Mouse (Mus musculus) intestine, postnatal 0 days (tissue): ENCODE data around the gene Sh2d1b2. TPM values are rescaled to one million over a fixed set of nuclear protein-coding genes. Genes with fewer than 3 reads are reported as not detected.

ENCODE experiments used
- ATAC-seq: fragments of 200-750 bp; cut with Nextera tagmentation; 2 replicates; pipeline ENCODE4 v1.8.0; 2017; ENCODE audit warnings: mild to moderate bottlenecking, moderate TSS enrichment, moderate library complexity
- H3K27ac ChIP-seq: fragments of 300-500 bp; sonication (generic); 2 replicates; pipeline ENCODE4 v1.5.1; 2014; ENCODE audit warnings: mild to moderate bottlenecking, low read depth, low read length, moderate library complexity
- H3K27me3 ChIP-seq: fragments of 300-500 bp; sonication (generic); replicated peaks from 2 replicates; pipeline ENCODE4 v1.6.1; 2014; ENCODE audit warnings: low read length, mixed read lengths; ENCODE audit not compliant: control insufficient read depth, insufficient read depth
- H3K36me3 ChIP-seq: fragments of 300-500 bp; sonication (generic); 2 replicates; pipeline ENCODE4 v1.6.1; 2014; ENCODE audit warnings: mild to moderate bottlenecking, moderate library complexity; ENCODE audit not compliant: control insufficient read depth, insufficient read depth
- H3K4me1 ChIP-seq: fragments of 300-500 bp; sonication (generic); replicated peaks from 2 replicates; pipeline ENCODE4 v1.6.1; 2014; ENCODE audit warnings: antibody characterized with exemption, low read length, mixed read lengths; ENCODE audit not compliant: control insufficient read depth, insufficient read depth
- H3K4me2 ChIP-seq: fragments of 300-500 bp; sonication (generic); replicated peaks from 2 replicates; pipeline ENCODE4 v1.6.1; 2014; ENCODE audit warnings: low read depth, mild to moderate bottlenecking, moderate library complexity
- H3K4me3 ChIP-seq: fragments of 300-500 bp; sonication (generic); 2 replicates; pipeline ENCODE4 v1.5.1; 2014; ENCODE audit warnings: low read depth, low read length
- H3K9ac ChIP-seq: fragments of 300-500 bp; sonication (generic); 2 replicates; pipeline ENCODE4 v1.6.1; 2014; ENCODE audit warnings: mild to moderate bottlenecking, low read depth, low read length
- H3K9me3 ChIP-seq: fragments of 300-500 bp; sonication (generic); 2 replicates; pipeline ENCODE4 v1.6.1; 2016; ENCODE audit warnings: mixed run types; ENCODE audit not compliant: control insufficient read depth
- CTCF ChIP-seq: sonication (generic); IDR thresholded peaks from 2 replicates; pipeline ENCODE4 v1.5.1; 2016; ENCODE audit warnings: low read depth, mild to moderate bottlenecking, control low read depth, antibody characterized with exemption, moderate library complexity
- WGBS: fragments of 180-500 bp; shearing (Covaris S2); extraction: QIAGEN DNeasy Blood & Tissue Kit; methylation state at CpG from one replicate; pipeline ENCODE4 v1.1.7; 2014; 5-methylcytosine and 5-hydroxymethylcytosine counted together
- polyA plus RNA-seq: library from polyadenylated mRNA; unstranded; fragments of >200 nt; fragmentation: Nextera tagmentation; extraction: Ambion mirVana; gene quantifications from 2 replicates; pipeline ENCODE4 v1.2.1, GENCODE M21; 2015

Gene Sh2d1b2
- polyA plus RNA-seq, 1 experiment from 2014 or later: not detected

- Histone ChIP-seq H3K4me2 (no peak overlapping the region), H3K27ac (no peak overlapping the region), H3K4me3 (no peak overlapping the region), H3K36me3 (peaks cover 72% of the 10 kb centered on the region), H3K9ac (no peak overlapping the region), H3K9me3 (no peaks in the 10 kb centered on the region), H3K4me1 (no peaks in the 10 kb centered on the region), H3K27me3 (no peaks in the 10 kb centered on the region)
- 78% methylated on average over 3 of the region's 3 CpGs for WGBS
- ATAC-seq: no peak
- TF ChIP-seq CTCF: peak; percentile 68
These were observed 32.2 kb upstream of the Sh2d1b2 start for GRCm38 (mm10) chr1:170200379-170200778.

- no peak for TF ChIP-seq CTCF
- no peak overlapping the region for H3K27ac ChIP-seq
- H3K27me3 ChIP-seq: no peaks in the 10 kb centered on the region
- no peaks in the 10 kb centered on the region for H3K4me1 ChIP-seq
- WGBS: 88% methylated on average over 6 of the region's 6 CpGs
- no peak overlapping the region for H3K9ac ChIP-seq
- peaks cover 69% of the 10 kb centered on the region for H3K36me3 ChIP-seq
- no peak overlapping the region for H3K4me2 ChIP-seq
- no peak for ATAC-seq
- H3K4me3 ChIP-seq: no peak overlapping the region
- H3K9me3 ChIP-seq: no peaks in the 10 kb centered on the region
These were observed 26.2 kb upstream of the Sh2d1b2 start for GRCm38 (mm10) chr1:170206395-170206794.

- Histone ChIP-seq H3K27me3 (no peaks in the 10 kb centered on the region), H3K27ac (no peak overlapping the region), H3K4me3 (no peak overlapping the region), H3K4me2 (no peak overlapping the region), H3K9me3 (no peaks in the 10 kb centered on the region), H3K9ac (no peak overlapping the region), H3K36me3 (peaks cover 24% of the 10 kb centered on the region), H3K4me1 (no peaks in the 10 kb centered on the region)
- TF ChIP-seq CTCF: no peak
- WGBS: 81% methylated on average over 10 of the region's 10 CpGs
- no peak for ATAC-seq
These were observed 19.2 kb upstream of the Sh2d1b2 start for GRCm38 (mm10) chr1:170213181-170213879.

GRCm38 (mm10) chr1:170214383-170214756 lies 18.2 kb upstream of the Sh2d1b2 start:
- no peak overlapping the region for H3K27ac ChIP-seq
- H3K4me2 ChIP-seq: peak overlapping the region; percentile 79
- H3K27me3 ChIP-seq: no peaks in the 10 kb centered on the region
- H3K9ac ChIP-seq: peak overlapping the region; percentile 94
- H3K36me3 ChIP-seq: peaks cover 14% of the 10 kb centered on the region; the same call in 1 of the 2 replicates
- no peak for TF ChIP-seq CTCF
- 14% methylated on average over 7 of the region's 7 CpGs for WGBS
- no peak for ATAC-seq
- H3K4me3 ChIP-seq: peak overlapping the region; percentile 94
- H3K4me1 ChIP-seq: no peaks in the 10 kb centered on the region
- H3K9me3 ChIP-seq: no peaks in the 10 kb centered on the region

- Histone ChIP-seq H3K27ac (peak within 1 kb of the TSS; percentile 90), H3K4me2 (peak within 1 kb of the TSS; percentile 79), H3K4me1 (no peaks in the 10 kb centered on the region), H3K4me3 (peak within 1 kb of the TSS; percentile 94), H3K27me3 (no peaks in the 10 kb centered on the region), H3K9me3 (no peaks in the 10 kb centered on the region), H3K36me3 (peaks cover 14% of the 10 kb centered on the region; the same call in 1 of the 2 replicates), H3K9ac (peak within 1 kb of the TSS; percentile 94)
- WGBS: under 1% methylated on average over 59 of the region's 70 CpGs
- ATAC-seq: peak; percentile 98
- TF ChIP-seq CTCF: no peak
These were observed 17.6 kb upstream of the Sh2d1b2 start, which contains the start of gene Uhmk1 for GRCm38 (mm10) chr1:170214757-170215522. Gene Uhmk1, minus strand, starts transcription at chr1:170215397.

- peak; percentile 7; the same call in 1 of the 2 replicates for ATAC-seq
- Histone ChIP-seq H3K27ac (no peak overlapping the region), H3K4me1 (no peaks in the 10 kb centered on the region), H3K4me2 (peak overlapping the region; percentile 79), H3K27me3 (no peaks in the 10 kb centered on the region), H3K4me3 (peak overlapping the region; percentile 94), H3K9me3 (no peaks in the 10 kb centered on the region), H3K9ac (peak overlapping the region; percentile 94; the same call in 1 of the 2 replicates), H3K36me3 (peaks cover 9% of the 10 kb centered on the region; the same call in 1 of the 2 replicates)
- no peak for TF ChIP-seq CTCF
- 63% methylated on average over 3 of the region's 3 CpGs for WGBS
These were observed 17.0 kb upstream of the Sh2d1b2 start for GRCm38 (mm10) chr1:170215590-170215989.
